Mouse (Mus musculus) C2C12 (cell line): ENCODE data around the gene Tlr5.

Experiments
- CTCF ChIP-seq: IDR thresholded peaks from one replicate; pipeline ENCODE4 v1.5.1; 2011; ENCODE audit not compliant: control insufficient read depth, insufficient read depth, insufficient read length
- MAX ChIP-seq: IDR thresholded peaks from one replicate; pipeline ENCODE4 v1.6.1; 2011; ENCODE audit warnings: mild to moderate bottlenecking, control low read depth
- MYOD1 ChIP-seq: IDR thresholded peaks from one replicate; pipeline ENCODE4 v1.6.1; 2011; ENCODE audit warnings: low read depth; ENCODE audit not compliant: control insufficient read depth, insufficient read length
- USF1 ChIP-seq: IDR thresholded peaks from one replicate; pipeline ENCODE4 v1.6.1; 2011; ENCODE audit warnings: low read depth, mild to moderate bottlenecking, control low read depth, moderate library complexity

DNA sequence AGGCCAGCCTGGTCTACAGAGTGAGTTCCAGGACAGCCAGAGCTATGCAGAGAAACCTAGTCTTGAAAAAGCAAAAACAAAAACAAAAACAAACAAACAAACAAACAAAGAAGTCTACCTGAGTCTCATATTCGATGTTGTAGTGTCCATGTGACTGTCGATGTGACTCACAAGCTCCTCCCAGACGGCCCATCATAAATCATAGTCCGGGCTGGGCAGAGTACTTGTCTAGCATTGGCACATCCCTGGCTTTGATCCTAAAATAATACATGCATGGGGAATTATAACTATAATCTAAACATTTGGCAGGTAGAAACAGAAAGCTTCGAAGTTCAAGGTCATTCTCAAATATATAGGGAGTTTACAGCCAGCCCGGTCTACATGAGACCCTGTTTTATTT is 28.1 kb upstream of the Tlr5 start:
- TF ChIP-seq CTCF (no peak), USF1 (no peak), MAX (no peak), MYOD1 (no peak)
